10 mouse cellular contexts compared by ENCODE assay signal in genomic region chr16:91846089-91846741, GRCm38 (mm10).
A peak's percentile ranks its signal among the peaks of the same experiment; 100 is the strongest.
DNase-seq lines count a peak whose midpoint lies in the region; ATAC-seq and TF ChIP-seq lines count a peak whose summit lies in the region.
"Had no signal": no experiment of that assay in that cellular context is flagged by ENCODE, and none has a peak within 500 bp of the region (broad histone marks: within the 10 kb centered on the region; RNA-seq: fewer than 3 reads in every experiment).

No protein-coding gene starts in this region.

- H3K9me3 ChIP-seq in heart, embryonic 11.5 days (replicated peaks; ENCODE audit: control insufficient read depth, low read length) = no peaks in the 10 kb centered on the region
- H3K9me3 ChIP-seq in heart, embryonic 16.5 days (replicated peaks; ENCODE audit: control insufficient read depth, low read length) = no peaks in the 10 kb centered on the region
- H3K9me3 ChIP-seq in lung, embryonic 16.5 days (ENCODE audit: control insufficient read depth, low read length) = no peaks in the 10 kb centered on the region

- no peak overlapping the region for H3K9ac ChIP-seq in heart, embryonic 11.5 days (ENCODE audit: low read depth, low read length)
- H3K9ac ChIP-seq in heart, embryonic 16.5 days (ENCODE audit: low read length) = no peak overlapping the region
- H3K9ac ChIP-seq in lung, embryonic 16.5 days (ENCODE audit: low read length) = no peak overlapping the region

- no peak for TF ChIP-seq CTCF in bone marrow macrophage, adult 2 months (IDR thresholded peaks at IDR 0.05; ENCODE audit: low read depth, low read length)

- no peaks in the 10 kb centered on the region for H3K27me3 ChIP-seq in heart, embryonic 11.5 days (ENCODE audit: control insufficient read depth, insufficient read depth, low read length)
- H3K27me3 ChIP-seq in heart, embryonic 16.5 days (ENCODE audit: control insufficient read depth, insufficient read depth, low read length) = no peaks in the 10 kb centered on the region
- H3K27me3 ChIP-seq in lung, embryonic 16.5 days (ENCODE audit: control insufficient read depth, insufficient read depth, low read depth, low read length) = no peaks in the 10 kb centered on the region

- H3K4me2 ChIP-seq in heart, embryonic 11.5 days = no peak overlapping the region
- no peak overlapping the region for H3K4me2 ChIP-seq in heart, embryonic 16.5 days (ENCODE audit: low read depth, low read length)
- no peak overlapping the region for H3K4me2 ChIP-seq in lung, embryonic 16.5 days (ENCODE audit: low read depth, low read length)

- H3K27ac ChIP-seq in heart, embryonic 11.5 days (ENCODE audit: low read depth, low read length) = no peak overlapping the region
- H3K27ac ChIP-seq in bone marrow macrophage, adult 2 months (ENCODE audit: insufficient read depth, low read depth, low read length) = peak overlapping the region; percentile 100
- H3K27ac ChIP-seq in heart, embryonic 16.5 days (ENCODE audit: low read length) = peak overlapping the region; percentile 40
- H3K27ac ChIP-seq in lung, embryonic 16.5 days (ENCODE audit: low read length) = peak overlapping the region; percentile 69

- intact Hi-C loops in left cerebral cortex, postnatal 25 days (cut with DNase I) = no loop called here

- no peak overlapping the region for H3K4me3 ChIP-seq in heart, embryonic 11.5 days (ENCODE audit: low read depth, low read length)
- no peak overlapping the region for H3K4me3 ChIP-seq in bone marrow macrophage, adult 2 months (ENCODE audit: insufficient read depth, low read length)
- H3K4me3 ChIP-seq in heart, embryonic 16.5 days (ENCODE audit: low read length) = no peak overlapping the region
- no peak overlapping the region for H3K4me3 ChIP-seq in lung, embryonic 16.5 days (ENCODE audit: low read length)
- H3K4me3 ChIP-seq: erythroblast, embryonic 14.5 days had no signal

- ATAC-seq in heart, embryonic 11.5 days (replicated peaks; ENCODE audit: insufficient number of reproducible peaks, low FRiP score, low TSS enrichment) = no peak
- peak; percentile 20; the same call in 1 of the 2 replicates for ATAC-seq in heart, embryonic 16.5 days (replicated peaks; ENCODE audit: extremely low read depth, insufficient read depth, low FRiP score)
- peak; percentile 89 for ATAC-seq in lung, embryonic 16.5 days (ENCODE audit: low read depth)

- peaks cover 14% of the 10 kb centered on the region for H3K36me3 ChIP-seq in heart, embryonic 11.5 days (ENCODE audit: control insufficient read depth, insufficient read depth, low read length)
- peaks cover 14% of the 10 kb centered on the region for H3K36me3 ChIP-seq in heart, embryonic 16.5 days (ENCODE audit: control insufficient read depth, insufficient read depth)
- peaks cover 4% of the 10 kb centered on the region; the same call in 1 of the 2 replicates for H3K36me3 ChIP-seq in lung, embryonic 16.5 days (ENCODE audit: control insufficient read depth, insufficient read depth, low read length)

- DNase-seq in heart, adult 18-20 months = peak; percentile 35 to 55
- no peak for DNase-seq in left cerebral cortex, postnatal 25 days (ENCODE audit: low spot score in 2 of 2)
- DNase-seq in cerebellum, postnatal 14 days = no peak
- DNase-seq in layer of hippocampus, postnatal 36 days = no peak
- DNase-seq: midbrain, embryonic 14.5 days had no signal

- no peak for TF ChIP-seq POLR2A in bone marrow macrophage, adult 2 months (IDR thresholded peaks at IDR 0.05; ENCODE audit: borderline replicate concordance, low read depth, low read length)

- 41% methylated on average over 10 of the region's 10 CpGs for WGBS in heart, embryonic 11.5 days (ENCODE audit: insufficient replicate concordance)
- WGBS in heart, embryonic 16.5 days = 23% methylated on average over 10 of the region's 10 CpGs
- WGBS in lung, embryonic 16.5 days = 19% methylated on average over 10 of the region's 10 CpGs

- H3K4me1 ChIP-seq in heart, embryonic 11.5 days (ENCODE audit: control insufficient read depth, insufficient read depth, low read length) = peaks cover 21% of the 10 kb centered on the region
- peaks cover 73% of the 10 kb centered on the region for H3K4me1 ChIP-seq in bone marrow macrophage, adult 2 months (ENCODE audit: control insufficient read depth, insufficient read depth, low read length)
- peaks cover 32% of the 10 kb centered on the region for H3K4me1 ChIP-seq in heart, embryonic 16.5 days (ENCODE audit: control insufficient read depth, insufficient read depth, low read length)
- H3K4me1 ChIP-seq in lung, embryonic 16.5 days (replicated peaks; ENCODE audit: control insufficient read depth, insufficient read depth, low read length) = peaks cover 11% of the 10 kb centered on the region

Comparison
In these comparisons a context has a peak if more than half of its experiments do, and no peak if none do; other contexts are left out.
1. DNase-seq: peak in heart, adult 18-20 months (2 of 2); none in left cerebral cortex, postnatal 25 days (0 of 2), cerebellum, postnatal 14 days (0 of 2) and layer of hippocampus, postnatal 36 days (0 of 2).